Mouse (Mus musculus): ENCODE results near the gene Esr2.

GRCm38 (mm10) chr12:76182831-76183230 is 5.8 kb upstream of the Esr2 start:
- no peak for TF ChIP-seq EP300 (IDR thresholded peaks at IDR 0.05; ENCODE audit: low read depth)
- TF ChIP-seq CTCF (IDR thresholded peaks at IDR 0.05; ENCODE audit: low read depth): no peak
